Mouse (Mus musculus) CH12.LX (cell line): ENCODE data around the gene Tnnc1. TPM values are rescaled to one million over a fixed set of nuclear protein-coding genes. Genes with fewer than 3 reads are reported as not detected.

Source experiments
- DNase-seq: peaks from one replicate; pipeline ENCODE4 v3.0.0-alpha.2; 2013; ENCODE audit errors: extremely low read depth
- H3K27ac ChIP-seq: 2 replicates; pipeline ENCODE4 v1.5.1; 2012; ENCODE audit warnings: low read depth, mild to moderate bottlenecking, control low read depth, moderate library complexity; ENCODE audit not compliant: insufficient read depth
- H3K27me3 ChIP-seq: replicated peaks from 2 replicates; pipeline ENCODE3; 2012; ENCODE audit warnings: inconsistent platforms
- H3K36me3 ChIP-seq, 2 experiments: replicated peaks in 1 of 2; 2 replicates each; pipeline versions ENCODE3 to v1.6.1; 2012; ENCODE audit warnings: inconsistent platforms in 1 of 2, low read length in 1 of 2, mild to moderate bottlenecking in 1 of 2, mixed read lengths in 1 of 2, moderate library complexity in 1 of 2; ENCODE audit not compliant: control insufficient read depth in 1 of 2, insufficient read depth in 1 of 2
- H3K4me1 ChIP-seq, 2 experiments: 2 replicates each; pipeline ENCODE4 v1.6.1; 2012; ENCODE audit warnings: inconsistent platforms in 1 of 2, moderate library complexity in 1 of 2; ENCODE audit not compliant: insufficient read depth in 2 of 2, control insufficient read depth in 1 of 2
- H3K4me2 ChIP-seq: 2 replicates; pipeline ENCODE4 v1.6.1; 2012; ENCODE audit warnings: low read depth, mild to moderate bottlenecking, control low read depth; ENCODE audit not compliant: poor library complexity, insufficient read depth, severe bottlenecking
- H3K4me3 ChIP-seq, 3 experiments: fragments of 150-350 bp in 1 of 3; sonication (generic) in 1 of 3; replicated peaks in 1 of 3; 2 replicates each; pipeline versions ENCODE3 to v1.5.1; 2011 to 2012; ENCODE audit warnings: low read depth in 2 of 3, low read length in 2 of 3, mild to moderate bottlenecking in 2 of 3, moderate library complexity in 2 of 3, control low read depth in 1 of 3, improper control_type of control experiment in 1 of 3, inconsistent platforms in 1 of 3, mixed read lengths in 1 of 3; ENCODE audit not compliant: poor library complexity in 1 of 3
- H3K79me2 ChIP-seq: replicated peaks from 2 replicates; pipeline ENCODE4 v1.6.1; 2012; ENCODE audit warnings: mild to moderate bottlenecking, moderate library complexity; ENCODE audit not compliant: control insufficient read depth, poor library complexity, insufficient read depth, severe bottlenecking; ENCODE audit errors: extremely low read depth
- H3K9ac ChIP-seq: 2 replicates; pipeline ENCODE4 v1.6.1; 2012; ENCODE audit warnings: low read depth, mild to moderate bottlenecking, control low read depth, moderate library complexity; ENCODE audit not compliant: insufficient read depth
- H3K9me3 ChIP-seq: replicated peaks from 2 replicates; pipeline ENCODE3; 2012; ENCODE audit warnings: low read length, inconsistent platforms, mixed read lengths
- CHD1 ChIP-seq: IDR thresholded peaks from 2 replicates; pipeline ENCODE4 v1.6.1; 2012; ENCODE audit warnings: low read depth, low read length, improper control_type of control experiment, inconsistent platforms
- E2F4 ChIP-seq: IDR thresholded peaks from 2 replicates; pipeline ENCODE4 v1.6.1; 2011; ENCODE audit warnings: low read depth, low read length, improper control_type of control experiment; ENCODE audit not compliant: insufficient replicate concordance
- ELF1 ChIP-seq: IDR thresholded peaks from 2 replicates; pipeline ENCODE4 v1.6.1; 2014; ENCODE audit warnings: low read depth, mild to moderate bottlenecking, inconsistent platforms, low read length, improper control_type of control experiment
- ETS1 ChIP-seq: conservative IDR thresholded peaks from 2 replicates; pipeline ENCODE4 v1.6.1; 2012; ENCODE audit warnings: low read depth, mild to moderate bottlenecking, inconsistent platforms, low read length, improper control_type of control experiment, moderate library complexity
- GABPA ChIP-seq: IDR thresholded peaks from 2 replicates; pipeline ENCODE4 v1.6.1; 2012; ENCODE audit warnings: low read depth, low read length, improper control_type of control experiment, inconsistent platforms; ENCODE audit not compliant: insufficient replicate concordance
- HCFC1 ChIP-seq: IDR thresholded peaks from 2 replicates; pipeline ENCODE4 v1.6.1; 2012; ENCODE audit warnings: low read depth, mild to moderate bottlenecking, inconsistent platforms, low read length, improper control_type of control experiment
- IRF4 ChIP-seq: IDR thresholded peaks from 2 replicates; pipeline ENCODE4 v1.6.1; 2014; ENCODE audit warnings: low read depth, mild to moderate bottlenecking, inconsistent platforms, low read length, improper control_type of control experiment
- JUN ChIP-seq: IDR thresholded peaks from 2 replicates; pipeline ENCODE4 v1.6.1; 2011; ENCODE audit warnings: low read depth, mild to moderate bottlenecking, low read length, improper control_type of control experiment, moderate library complexity; ENCODE audit not compliant: insufficient read depth
- MAX ChIP-seq: IDR thresholded peaks from 2 replicates; pipeline ENCODE4 v1.6.1; 2011; ENCODE audit warnings: low read length, improper control_type of control experiment
- NELFE ChIP-seq: IDR thresholded peaks from 2 replicates; pipeline ENCODE4 v1.6.1; 2011; ENCODE audit warnings: low read depth, low read length, improper control_type of control experiment
- NRF1 ChIP-seq: IDR thresholded peaks from 2 replicates; pipeline ENCODE4 v1.6.1; 2014; ENCODE audit warnings: low read depth, mild to moderate bottlenecking, inconsistent platforms, low read length, improper control_type of control experiment, moderate library complexity
- PAX5 ChIP-seq: IDR thresholded peaks from 2 replicates; pipeline ENCODE4 v1.6.1; 2012; ENCODE audit warnings: low read length, inconsistent platforms, mixed read lengths
- POLR2A ChIP-seq: IDR thresholded peaks from 2 replicates; pipeline ENCODE4 v1.6.1; 2011; ENCODE audit warnings: low read depth, mild to moderate bottlenecking, improper control_type of control experiment, low read length
- RAD21 ChIP-seq: IDR thresholded peaks from 2 replicates; pipeline ENCODE4 v1.6.1; 2011; ENCODE audit warnings: low read depth, mild to moderate bottlenecking, low read length, improper control_type of control experiment, moderate library complexity
- RCOR1 ChIP-seq: conservative IDR thresholded peaks from 2 replicates; pipeline ENCODE4 v1.6.1; 2012; ENCODE audit warnings: low read depth, mild to moderate bottlenecking, inconsistent platforms, low read length, improper control_type of control experiment
- TCF12 ChIP-seq: IDR thresholded peaks from 2 replicates; pipeline ENCODE4 v1.6.1; 2014; ENCODE audit warnings: low read depth, mild to moderate bottlenecking, inconsistent platforms, low read length, improper control_type of control experiment
- UBTF ChIP-seq: IDR thresholded peaks from 2 replicates; pipeline ENCODE4 v1.6.1; 2012; ENCODE audit warnings: low read depth, mild to moderate bottlenecking, inconsistent platforms, low read length, improper control_type of control experiment, moderate library complexity
- ZKSCAN1 ChIP-seq: IDR thresholded peaks from 2 replicates; pipeline ENCODE4 v1.6.1; 2012; ENCODE audit warnings: low read depth, inconsistent platforms, low read length, improper control_type of control experiment, borderline replicate concordance
- dilution Hi-C: fragments of 300-500 bp; cut with MboI; formaldehyde crosslinking; loops from 2 replicates; pipeline ENCODE4 v1.14.3; 2020; ENCODE audit warnings: low sequenced_read_pairs; ENCODE audit not compliant: extremely low pct_unique_long_range_greater_than_20kb, extremely low pct_ligation_motif_present
- in situ Hi-C: fragments of 300-500 bp; cut with MboI; formaldehyde crosslinking; loops from 3 replicates; pipeline ENCODE4 v1.14.3; 2019; ENCODE audit warnings: low sequenced_read_pairs, low pct_ligation_motif_present, low pct_unique_long_range_greater_than_20kb, mixed read lengths
- polyA plus RNA-seq: library from polyadenylated mRNA; unstranded; fragments of >175 nt; gene quantifications from 2 replicates; pipeline ENCODE4 v1.2.1, GENCODE M21; 2012; ENCODE audit warnings: low read depth; ENCODE audit not compliant: insufficient read length
- total RNA-seq, 2 experiments: library from RNA; depleted of rRNA; stranded (reverse); fragments of 300-350 nt in 1 of 2; fragments of >200 nt in 1 of 2; gene quantifications; 2 replicates each; pipeline ENCODE4 v1.2.3; 2012 to 2014

Gene Tnnc1
- total and polyA plus RNA-seq, 3 experiments, result 0.25 to 0.66 (median 0.63) TPM

DNA sequence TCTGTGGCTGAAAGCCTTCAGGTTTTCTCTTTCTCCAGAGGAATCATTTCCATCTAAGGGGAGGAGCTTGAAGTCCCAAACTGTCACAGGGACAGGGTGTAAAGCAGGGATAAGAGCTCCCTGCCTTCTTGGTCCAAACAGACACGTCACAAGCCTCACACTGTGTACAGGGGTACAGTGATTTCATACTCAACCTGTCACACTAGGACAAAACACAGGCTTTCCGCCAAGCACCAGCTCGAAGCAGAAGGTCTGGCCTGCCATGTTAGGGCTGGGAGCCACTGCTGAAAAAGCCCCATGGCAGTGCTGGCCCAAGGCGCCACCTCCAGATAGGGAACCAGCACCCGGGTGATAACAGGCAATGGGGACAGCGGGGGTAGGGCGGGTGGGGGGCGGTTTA is 44.0 kb upstream of the Tnnc1 start:
- Histone ChIP-seq H3K4me2 (no peak overlapping the region), H3K9ac (no peak overlapping the region), H3K36me3 (peaks cover 0 to 3% of the 10 kb centered on the region in 2 experiments), H3K4me1 (peaks cover 26 to 61% of the 10 kb centered on the region in 2 experiments), H3K27me3 (no peaks in the 10 kb centered on the region), H3K79me2 (no peaks in the 10 kb centered on the region)
- in situ Hi-C loops (no loop called here), dilution Hi-C loops (no loop called here)
- TF ChIP-seq E2F4 (no peak), IRF4 (no peak), GABPA (no peak)
- TF ChIP-seq, all 38 proteins: peak for 0
- no peaks in the 10 kb centered on the region for H3K9me3 ChIP-seq
- no peak overlapping the region for H3K27ac ChIP-seq
- no peak overlapping the region for H3K4me3 ChIP-seq
- no peak for DNase-seq

DNA sequence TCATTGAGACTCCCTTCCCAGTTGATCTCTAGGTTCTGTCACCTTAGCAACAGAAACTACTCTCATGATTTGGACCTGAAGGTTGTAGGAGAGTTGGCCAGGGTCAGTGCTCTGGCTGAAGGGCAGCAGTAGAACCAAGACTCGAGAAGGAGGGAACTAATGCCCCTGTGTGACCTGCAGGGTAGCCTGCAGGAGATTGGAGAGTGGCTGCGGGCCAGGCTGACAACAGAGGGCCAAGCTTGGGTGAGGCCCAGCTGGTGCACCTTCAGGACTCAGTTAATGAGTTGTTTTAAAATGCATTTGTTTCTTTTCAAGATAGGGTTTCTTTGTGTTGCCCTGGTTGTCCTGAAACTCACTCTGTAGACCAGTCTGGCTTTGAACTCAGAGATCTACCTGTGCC is 43.1 kb upstream of the Tnnc1 start:
- in situ Hi-C loops (no loop called here), dilution Hi-C loops (no loop called here)
- Histone ChIP-seq H3K4me2 (no peak overlapping the region), H3K9ac (no peak overlapping the region), H3K27ac (no peak overlapping the region), H3K4me1 (peaks cover 28 to 61% of the 10 kb centered on the region in 2 experiments), H3K4me3 (no peak overlapping the region), H3K9me3 (no peaks in the 10 kb centered on the region), H3K27me3 (no peaks in the 10 kb centered on the region), H3K36me3 (peaks cover 0 to under 1% of the 10 kb centered on the region in 2 experiments), H3K79me2 (no peaks in the 10 kb centered on the region)
- TF ChIP-seq CHD1 (no peak), UBTF (no peak), RAD21 (no peak), JUN (no peak), HCFC1 (no peak), NRF1 (no peak), NELFE (no peak), IRF4 (no peak), RCOR1 (no peak), TCF12 (no peak), MAX (no peak), PAX5 (no peak), POLR2A (no peak), ZKSCAN1 (no peak), ELF1 (no peak), GABPA (no peak), ETS1 (no peak)
- DNase-seq, result no peak
